Mouse (Mus musculus): ENCODE results near the gene Abcb9.

GRCm38 (mm10) chr5:124056219-124056618 is 39.4 kb downstream of the Abcb9 start:
- TF ChIP-seq CTCF (IDR thresholded peaks at IDR 0.05; ENCODE audit: borderline replicate concordance, insufficient read depth, low read depth, low read length) (no peak), POLR2A (IDR thresholded peaks at IDR 0.05; ENCODE audit: borderline replicate concordance, insufficient read depth, low read length) (no peak)

Measured in cerebellum, adult 2 months (tissue).